Mouse (Mus musculus) E14TG2a.4 (cell line): ENCODE measurements around the gene Csnk1g1.

Source experiments
- CTCF ChIP-seq: conservative IDR thresholded peaks from 2 replicates; pipeline ENCODE4 v1.5.1; 2014; ENCODE audit warnings: low read length
- NANOG ChIP-seq: IDR thresholded peaks from 2 replicates; pipeline ENCODE4 v1.6.1; 2014; ENCODE audit warnings: borderline replicate concordance, low read length, mixed read lengths

DNA sequence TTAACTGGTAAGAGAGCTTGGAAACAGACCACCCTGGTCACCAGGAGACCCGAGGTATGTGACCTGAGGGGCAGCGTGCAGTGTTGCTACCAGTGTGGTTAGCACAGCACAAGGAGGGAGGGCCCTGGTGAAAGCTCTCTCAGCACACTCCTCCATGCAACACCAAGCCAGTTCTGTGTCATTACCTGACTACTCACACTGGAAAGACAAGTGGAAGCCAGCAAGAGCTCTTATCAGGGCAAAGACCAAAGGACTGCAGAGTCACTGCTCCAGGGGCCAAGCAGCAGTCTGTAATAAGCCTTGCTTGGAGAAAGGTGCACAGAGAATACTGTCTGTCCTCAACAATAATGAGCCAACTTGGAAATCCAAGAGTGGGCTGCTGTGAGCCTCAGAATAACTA lies 183.9 kb downstream of the Csnk1g1 start:
- TF ChIP-seq NANOG (no peak), CTCF (no peak)
